Comparison of ENCODE assay signal across 2 mouse cellular contexts in genomic region chr11:69128426-69129122, GRCm38 (mm10).
TF ChIP-seq lines count a peak whose summit lies in the region.

No protein-coding gene starts in this region.

TF ChIP-seq in CH12.LX, 34 proteins besides CTCF, POLR2A, EP300 and RAD21 (continued from another document):
- TF ChIP-seq MAFK (IDR thresholded peaks at IDR 0.05; ENCODE audit: insufficient replicate concordance, low read length) (peak; percentile 64; the same call in 1 of the 2 replicates), TBP (conservative IDR thresholded peaks at IDR 0.05; ENCODE audit: low read depth, low read length) (peak; percentile 98), CHD1 (IDR thresholded peaks at IDR 0.05; ENCODE audit: low read depth, low read length) (no peak), USF1 (IDR thresholded peaks at IDR 0.05; ENCODE audit: low read depth, low read length) (no peak), ZC3H11A (IDR thresholded peaks at IDR 0.05; ENCODE audit: low read depth, low read length) (no peak), RCOR1 (conservative IDR thresholded peaks at IDR 0.05; ENCODE audit: low read depth, low read length) (no peak), UBTF (IDR thresholded peaks at IDR 0.05; ENCODE audit: low read depth, low read length) (no peak), ZNF384 (IDR thresholded peaks at IDR 0.05; ENCODE audit: low read depth, low read length) (0 out of 2 replicates have a peak, but pooled peaks have one; percentile 19)

TF ChIP-seq in MEL, 35 proteins besides CTCF, POLR2A, EP300 and RAD21 (continued from another document):
- TF ChIP-seq NELFE (IDR thresholded peaks at IDR 0.05; ENCODE audit: low read depth, low read length): no peak
- TF ChIP-seq USF2 (IDR thresholded peaks at IDR 0.05; ENCODE audit: borderline replicate concordance in 1 of 2, insufficient read depth in 1 of 2, low read depth in 1 of 2, low read length in 2 of 2): no peak
- TF ChIP-seq TBP (IDR thresholded peaks at IDR 0.05; ENCODE audit: low read depth, low read length): peak; percentile 98
- no peak for TF ChIP-seq CHD1 (IDR thresholded peaks at IDR 0.05; ENCODE audit: low read depth, low read length)
- no peak for TF ChIP-seq ELF1 (IDR thresholded peaks at IDR 0.05; ENCODE audit: low read depth, low read length)
- TF ChIP-seq ZMIZ1 (IDR thresholded peaks at IDR 0.05; ENCODE audit: low read depth, low read length): no peak
TF ChIP-seq in MEL: peak in this region for 3.
